Mouse (Mus musculus) C2C12 (cell line): ENCODE measurements around the gene Snap91. TPM values are rescaled to one million over a fixed set of nuclear protein-coding genes. Genes with fewer than 3 reads are reported as not detected.

Experiments used
- H3K27me3 ChIP-seq: one replicate; pipeline ENCODE4 v1.6.1; 2011; ENCODE audit not compliant: control insufficient read depth, insufficient read depth, insufficient read length
- H3K36me3 ChIP-seq: one replicate; pipeline ENCODE4 v1.6.1; 2011; ENCODE audit not compliant: control insufficient read depth, insufficient read depth
- H3K4me3 ChIP-seq: one replicate; pipeline ENCODE4 v1.5.1; 2011; ENCODE audit warnings: mild to moderate bottlenecking, control low read depth; ENCODE audit not compliant: poor library complexity, insufficient read depth, severe bottlenecking
- H3K79me2 ChIP-seq: one replicate; pipeline ENCODE4 v1.6.1; 2011; ENCODE audit not compliant: control insufficient read depth, insufficient read depth
- H3K79me3 ChIP-seq: one replicate; pipeline ENCODE4 v1.6.1; 2011; ENCODE audit warnings: low read depth, control low read depth
- H3ac ChIP-seq: one replicate; pipeline ENCODE3; 2011; ENCODE audit warnings: low read depth; ENCODE audit not compliant: control insufficient read depth, insufficient read length
- CEBPB ChIP-seq: IDR thresholded peaks from one replicate; pipeline ENCODE4 v1.6.1; 2011; ENCODE audit warnings: low read depth, mild to moderate bottlenecking, control low read depth, moderate library complexity
- CTCF ChIP-seq: IDR thresholded peaks from one replicate; pipeline ENCODE4 v1.5.1; 2011; ENCODE audit not compliant: control insufficient read depth, insufficient read depth, insufficient read length
- FOSL1 ChIP-seq: IDR thresholded peaks from one replicate; pipeline ENCODE4 v1.8.0; 2011; ENCODE audit warnings: mild to moderate bottlenecking, low read length; ENCODE audit not compliant: poor library complexity, insufficient read depth, severe bottlenecking
- MAX ChIP-seq: IDR thresholded peaks from one replicate; pipeline ENCODE4 v1.6.1; 2011; ENCODE audit warnings: mild to moderate bottlenecking, control low read depth
- MYOD1 ChIP-seq: IDR thresholded peaks from one replicate; pipeline ENCODE4 v1.6.1; 2011; ENCODE audit warnings: low read depth; ENCODE audit not compliant: control insufficient read depth, insufficient read length
- MYOG ChIP-seq: IDR thresholded peaks from one replicate; pipeline ENCODE4 v1.6.1; 2011; ENCODE audit not compliant: control insufficient read depth, insufficient read length; ENCODE audit errors: extremely low read depth
- USF1 ChIP-seq: IDR thresholded peaks from one replicate; pipeline ENCODE4 v1.6.1; 2011; ENCODE audit warnings: low read depth, mild to moderate bottlenecking, control low read depth, moderate library complexity
- polyA plus RNA-seq: library from polyadenylated mRNA; unstranded; fragments of >200 nt; fragmentation: generic; extraction: Trizol; gene quantifications from one replicate; pipeline ENCODE4 v1.2.1, GENCODE M21; 2012; ENCODE audit warnings: missing spikeins

The Snap91 gene
- polyA plus RNA-seq, 1 experiment = not detected

- no peaks in the 10 kb centered on the region for H3K27me3 ChIP-seq
- H3K36me3 ChIP-seq = no peaks in the 10 kb centered on the region
- H3K4me3 ChIP-seq = no peak overlapping the region
- no peak for TF ChIP-seq MYOG
- TF ChIP-seq MAX = no peak
- TF ChIP-seq MYOD1 = no peak
- TF ChIP-seq CEBPB = no peak
- H3ac ChIP-seq = no peak overlapping the region
- H3K79me2 ChIP-seq = no peaks in the 10 kb centered on the region
- no peaks in the 10 kb centered on the region for H3K79me3 ChIP-seq
Measured at GRCm38 (mm10) chr9:86729084-86729483, 151.4 kb downstream of the Snap91 start.

DNA sequence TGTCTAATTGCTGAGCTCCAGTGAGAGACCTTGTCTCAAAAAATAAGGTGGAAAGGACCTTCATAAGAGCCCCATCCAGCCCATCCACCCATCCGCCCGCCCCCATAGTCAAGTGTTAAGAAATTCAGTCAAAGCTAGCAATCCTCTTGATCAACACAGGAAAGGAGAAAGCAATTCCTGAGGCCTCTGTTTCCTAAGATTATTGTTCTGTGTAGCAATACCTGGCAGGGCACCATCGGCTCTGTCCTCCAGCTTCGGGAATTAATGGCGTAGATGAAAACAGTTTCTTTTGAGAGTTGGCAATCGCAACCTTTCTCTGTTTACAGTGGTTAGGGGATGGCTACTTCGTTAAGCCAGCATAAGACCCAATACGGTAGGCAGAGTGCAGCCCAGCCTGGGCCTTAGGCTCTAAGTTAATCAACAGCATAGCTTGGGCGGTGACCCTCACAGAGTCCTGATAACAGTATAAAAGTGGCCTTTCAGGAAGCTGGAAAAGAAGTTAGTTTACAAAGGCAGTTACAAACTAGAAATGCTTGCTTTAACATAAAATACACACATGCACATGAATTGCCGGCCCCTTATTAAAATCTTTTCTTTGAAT, 152.1 kb downstream of the Snap91 start:
- TF ChIP-seq FOSL1 (no peak), MYOD1 (no peak), CTCF (no peak), USF1 (no peak), MYOG (no peak), CEBPB (no peak), MAX (no peak)
- Histone ChIP-seq H3K79me2 (no peaks in the 10 kb centered on the region), H3ac (no peak overlapping the region), H3K79me3 (no peaks in the 10 kb centered on the region), H3K4me3 (no peak overlapping the region), H3K36me3 (no peaks in the 10 kb centered on the region), H3K27me3 (no peaks in the 10 kb centered on the region)

- Histone ChIP-seq H3K4me3 (no peak overlapping the region), H3K27me3 (no peaks in the 10 kb centered on the region), H3K79me3 (no peaks in the 10 kb centered on the region), H3ac (no peak overlapping the region), H3K79me2 (no peaks in the 10 kb centered on the region), H3K36me3 (no peaks in the 10 kb centered on the region)
- TF ChIP-seq USF1 = no peak
- TF ChIP-seq FOSL1 = no peak
- TF ChIP-seq MYOG = no peak
- TF ChIP-seq CEBPB = no peak
- TF ChIP-seq CTCF = no peak
- no peak for TF ChIP-seq MAX
- no peak for TF ChIP-seq MYOD1
Measured at GRCm38 (mm10) chr9:86726381-86726720, 154.1 kb downstream of the Snap91 start.

- Histone ChIP-seq H3K4me3 (no peak overlapping the region), H3K36me3 (no peaks in the 10 kb centered on the region), H3K79me2 (no peaks in the 10 kb centered on the region), H3K79me3 (no peaks in the 10 kb centered on the region), H3ac (no peak overlapping the region), H3K27me3 (no peaks in the 10 kb centered on the region)
- TF ChIP-seq MAX = no peak
- TF ChIP-seq FOSL1 = no peak
- no peak for TF ChIP-seq USF1
- no peak for TF ChIP-seq CTCF
- no peak for TF ChIP-seq MYOG
- no peak for TF ChIP-seq MYOD1
- no peak for TF ChIP-seq CEBPB
Measured at GRCm38 (mm10) chr9:86725604-86726380, 154.7 kb downstream of the Snap91 start.

- TF ChIP-seq USF1 (no peak), FOSL1 (no peak), MYOG (no peak), CEBPB (no peak), MAX (no peak), MYOD1 (no peak), CTCF (no peak)
- no peaks in the 10 kb centered on the region for H3K36me3 ChIP-seq
- H3K27me3 ChIP-seq = no peaks in the 10 kb centered on the region
- no peaks in the 10 kb centered on the region for H3K79me2 ChIP-seq
- no peaks in the 10 kb centered on the region for H3K79me3 ChIP-seq
- no peak overlapping the region for H3K4me3 ChIP-seq
- no peak overlapping the region for H3ac ChIP-seq
Measured at GRCm38 (mm10) chr9:86725066-86725465, 155.4 kb downstream of the Snap91 start.

DNA sequence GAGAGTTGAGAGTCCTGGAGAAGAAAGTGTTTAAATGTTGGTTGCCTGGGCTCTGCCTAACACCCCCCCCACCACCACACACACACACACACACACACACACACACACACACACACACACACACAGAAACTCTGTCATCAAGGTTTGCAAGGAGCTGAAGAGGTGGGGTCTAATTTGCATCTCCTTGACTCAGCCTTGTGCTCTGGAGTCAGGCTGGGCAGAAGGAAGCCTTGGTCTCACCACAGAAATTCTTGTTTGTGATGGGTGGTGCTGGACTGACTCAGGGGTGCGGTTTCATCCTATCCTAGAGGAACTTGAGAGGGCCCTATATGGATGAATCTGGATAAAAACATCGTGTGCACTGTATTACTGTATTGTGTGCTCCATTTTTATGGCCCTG, 159.7 kb downstream of the Snap91 start:
- H3ac ChIP-seq = no peak overlapping the region
- no peaks in the 10 kb centered on the region for H3K79me2 ChIP-seq
- H3K27me3 ChIP-seq = no peaks in the 10 kb centered on the region
- no peaks in the 10 kb centered on the region for H3K36me3 ChIP-seq
- no peaks in the 10 kb centered on the region for H3K79me3 ChIP-seq
- no peak overlapping the region for H3K4me3 ChIP-seq
- TF ChIP-seq USF1 = no peak
- TF ChIP-seq CEBPB = no peak
- TF ChIP-seq CTCF = no peak
- no peak for TF ChIP-seq MAX
- TF ChIP-seq MYOG = no peak
- no peak for TF ChIP-seq MYOD1
- TF ChIP-seq FOSL1 = no peak
